Mouse (Mus musculus) forebrain, embryonic 11.5 days (tissue): ENCODE measurements at regions not wholly inside any gene's neighbourhood (a gene's known extent, or its start where the extent isn't known, plus 50 kb on each side); places are given as distances from the start of the nearest gene placed in this dataset.

Experiments used
- ATAC-seq: fragments of 200-750 bp; cut with Nextera tagmentation; replicated peaks from 2 replicates; pipeline ENCODE4 v1.8.0; 2017; ENCODE audit warnings: moderate TSS enrichment; ENCODE audit not compliant: low FRiP score
- DNase-seq: peaks from one replicate; pipeline ENCODE4 v3.0.0-alpha.2; 2017; ENCODE audit warnings: low spot score
- H3K27ac ChIP-seq: fragments of 300-500 bp; sonication (generic); 2 replicates; pipeline ENCODE4 v1.5.1; 2014; ENCODE audit warnings: low read depth, low read length
- H3K27me3 ChIP-seq: fragments of 300-500 bp; sonication (generic); 2 replicates; pipeline ENCODE4 v1.6.1; 2014; ENCODE audit warnings: mild to moderate bottlenecking, low read length, mixed read lengths; ENCODE audit not compliant: control insufficient read depth, insufficient read depth
- H3K36me3 ChIP-seq: fragments of 300-500 bp; sonication (generic); 2 replicates; pipeline ENCODE4 v1.6.1; 2014; ENCODE audit warnings: mild to moderate bottlenecking, low read length, moderate library complexity, mixed read lengths; ENCODE audit not compliant: control insufficient read depth, insufficient read depth
- H3K4me1 ChIP-seq: fragments of 300-500 bp; sonication (generic); replicated peaks from 2 replicates; pipeline ENCODE4 v1.6.1; 2014; ENCODE audit warnings: low read length, mixed read lengths; ENCODE audit not compliant: control insufficient read depth, insufficient read depth
- H3K4me2 ChIP-seq: fragments of 300-500 bp; sonication (generic); 2 replicates; pipeline ENCODE4 v1.6.1; 2014; ENCODE audit warnings: low read depth, mild to moderate bottlenecking, low read length, moderate library complexity, mixed read lengths; ENCODE audit not compliant: severe bottlenecking
- H3K4me3 ChIP-seq: fragments of 300-500 bp; sonication (generic); 2 replicates; pipeline ENCODE4 v1.5.1; 2014; ENCODE audit warnings: low read depth, low read length
- H3K9ac ChIP-seq: fragments of 300-500 bp; sonication (generic); 2 replicates; pipeline ENCODE4 v1.6.1; 2014; ENCODE audit warnings: low read length
- H3K9me3 ChIP-seq: fragments of 300-500 bp; sonication (generic); 2 replicates; pipeline ENCODE4 v1.6.1; 2016; ENCODE audit warnings: low read length, mixed read lengths; ENCODE audit not compliant: control insufficient read depth
- WGBS: fragments of 180-500 bp; shearing (Covaris S2); extraction: QIAGEN DNeasy Blood & Tissue Kit; methylation state at CpG from one replicate; pipeline ENCODE4 v1.1.7; 2014; 5-methylcytosine and 5-hydroxymethylcytosine counted together

DNA sequence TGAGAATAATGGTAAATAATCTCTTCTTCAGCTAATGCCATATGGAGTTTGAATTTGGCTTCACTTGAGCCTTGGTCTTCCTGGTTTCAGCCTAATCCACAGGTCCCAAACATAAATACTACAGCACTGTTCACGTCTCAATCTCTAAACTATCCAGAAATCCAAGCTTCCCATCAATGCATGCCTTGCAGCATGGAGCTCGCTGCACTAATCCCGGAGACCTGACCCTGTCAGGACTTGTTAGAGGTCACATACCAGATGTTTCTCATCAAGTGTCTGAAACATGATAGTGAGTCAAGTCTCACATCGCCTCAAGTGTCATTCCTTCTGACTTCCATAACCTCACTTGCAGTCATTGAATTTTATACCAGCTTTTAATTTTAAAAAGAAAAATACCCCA is 1082.9 kb upstream of the Cited2 start:
- WGBS: 59% methylated on average over 4 of the region's 4 CpGs
- H3K36me3 ChIP-seq: no peaks in the 10 kb centered on the region
- H3K9me3 ChIP-seq: no peaks in the 10 kb centered on the region
- no peak overlapping the region for H3K4me2 ChIP-seq
- no peaks in the 10 kb centered on the region for H3K4me1 ChIP-seq
- no peak for DNase-seq
- no peak overlapping the region for H3K4me3 ChIP-seq
- no peaks in the 10 kb centered on the region for H3K27me3 ChIP-seq
- no peak overlapping the region for H3K9ac ChIP-seq
- no peak for ATAC-seq
- no peak overlapping the region for H3K27ac ChIP-seq

DNA sequence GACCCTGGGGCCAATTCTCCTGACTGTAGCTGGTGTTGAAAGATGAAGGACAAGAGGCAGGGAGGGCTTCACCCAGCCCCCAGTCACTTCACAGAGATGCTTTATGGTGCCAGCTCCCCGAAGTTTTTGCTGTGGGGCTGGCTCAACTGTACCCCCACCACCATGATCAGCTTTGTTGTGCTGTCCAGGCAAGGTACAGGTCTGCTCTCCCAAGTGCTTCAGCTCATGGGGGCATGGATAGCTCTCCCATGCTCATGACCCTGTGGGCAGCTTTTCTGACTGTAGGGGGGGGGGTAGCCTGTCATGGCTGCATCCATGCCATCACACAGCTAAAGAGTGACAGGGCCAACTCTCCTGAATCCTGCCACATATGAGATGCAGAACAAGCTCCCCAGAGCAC is 1072.9 kb upstream of the Cited2 start:
- no peak overlapping the region for H3K9ac ChIP-seq
- WGBS: 63% methylated on average over 1 of the region's 1 CpGs
- no peak overlapping the region for H3K27ac ChIP-seq
- DNase-seq (no peak), ATAC-seq (peak; percentile 46; the same call in 1 of the 2 replicates)
- no peak overlapping the region for H3K4me2 ChIP-seq
- H3K4me3 ChIP-seq: no peak overlapping the region
- H3K9me3 ChIP-seq: no peaks in the 10 kb centered on the region
- H3K4me1 ChIP-seq: no peaks in the 10 kb centered on the region
- H3K27me3 ChIP-seq: no peaks in the 10 kb centered on the region
- no peaks in the 10 kb centered on the region for H3K36me3 ChIP-seq

DNA sequence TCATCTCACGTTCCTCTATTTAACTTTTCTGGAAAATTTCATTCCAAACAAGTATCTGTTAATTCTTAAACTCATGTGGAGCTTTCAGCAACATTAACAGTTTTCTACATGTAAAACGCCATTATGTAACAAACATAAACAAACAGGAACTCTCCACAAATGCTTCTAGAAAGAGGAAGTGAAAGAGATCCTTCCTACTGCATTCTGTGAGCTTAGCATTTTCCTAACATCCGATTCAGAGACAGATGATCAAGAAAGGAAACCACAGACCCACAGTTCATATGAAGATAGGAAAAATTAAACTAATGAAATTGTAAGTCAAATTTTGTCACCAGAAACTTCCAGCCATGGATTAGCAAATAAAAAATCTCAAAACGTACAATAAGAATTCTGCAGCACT is 1070.6 kb upstream of the Cited2 start:
- ATAC-seq: no peak

DNA sequence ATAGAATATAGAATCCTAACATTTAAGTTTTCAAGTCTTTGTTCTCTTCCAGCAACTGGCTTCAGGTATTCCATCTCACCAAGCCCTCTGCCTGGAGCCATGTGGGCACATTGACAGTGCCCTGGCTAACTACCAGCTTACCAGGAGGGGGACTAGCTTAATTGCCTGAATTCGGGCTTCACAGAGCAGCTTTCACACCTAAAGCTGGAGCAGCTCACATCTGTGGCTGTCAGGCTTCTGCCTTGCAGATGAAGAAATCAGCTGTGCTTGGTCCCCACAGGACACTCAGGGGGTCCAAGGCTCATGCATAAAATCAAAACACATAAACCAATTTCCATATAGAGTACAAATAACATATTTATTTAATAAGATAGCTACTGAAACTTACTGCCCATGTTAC is 1058.5 kb upstream of the Cited2 start:
- H3K4me2 ChIP-seq: no peak overlapping the region
- WGBS: 48% methylated on average over 1 of the region's 1 CpGs
- no peaks in the 10 kb centered on the region for H3K9me3 ChIP-seq
- H3K4me3 ChIP-seq: no peak overlapping the region
- peak; percentile 66; the same call in 1 of the 2 replicates for ATAC-seq
- no peaks in the 10 kb centered on the region for H3K27me3 ChIP-seq
- H3K36me3 ChIP-seq: no peaks in the 10 kb centered on the region
- no peak for DNase-seq
- no peak overlapping the region for H3K9ac ChIP-seq
- H3K4me1 ChIP-seq: no peaks in the 10 kb centered on the region
- no peak overlapping the region for H3K27ac ChIP-seq

More for the DNA sequence above, 1070.6 kb upstream of the Cited2 start:
- Histone ChIP-seq H3K4me2 (no peak overlapping the region), H3K27me3 (no peaks in the 10 kb centered on the region), H3K36me3 (no peaks in the 10 kb centered on the region), H3K4me1 (no peaks in the 10 kb centered on the region), H3K27ac (no peak overlapping the region), H3K4me3 (no peak overlapping the region), H3K9ac (no peak overlapping the region), H3K9me3 (no peaks in the 10 kb centered on the region)
- no peak for DNase-seq
- WGBS: 85% methylated on average over 4 of the region's 4 CpGs

DNA sequence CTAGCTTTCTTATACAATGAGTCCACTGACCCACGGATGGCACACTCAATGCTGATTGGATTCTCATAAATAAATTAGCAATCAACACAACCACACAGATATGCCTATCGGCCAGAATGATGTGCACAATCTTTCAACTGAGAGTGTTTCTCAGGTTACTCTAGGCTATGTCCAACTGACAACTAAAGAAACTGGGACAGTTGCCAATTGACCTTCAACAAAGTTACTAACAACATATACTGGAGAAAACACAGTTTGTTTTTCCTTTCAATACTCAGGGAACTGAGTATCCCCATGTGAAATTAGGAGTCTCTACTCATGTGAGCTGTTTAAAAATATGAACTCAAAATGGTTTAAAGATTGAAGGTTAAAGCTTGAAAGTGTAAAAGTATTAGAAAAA is 1052.7 kb upstream of the Cited2 start:
- no peaks in the 10 kb centered on the region for H3K36me3 ChIP-seq
- no peak overlapping the region for H3K9ac ChIP-seq
- no peaks in the 10 kb centered on the region for H3K9me3 ChIP-seq
- H3K27me3 ChIP-seq: no peaks in the 10 kb centered on the region
- no peak overlapping the region for H3K4me2 ChIP-seq
- no peak overlapping the region for H3K27ac ChIP-seq
- H3K4me3 ChIP-seq: no peak overlapping the region
- DNase-seq (no peak), ATAC-seq (no peak)
- WGBS: 71% methylated on average over 2 of the region's 2 CpGs
- no peaks in the 10 kb centered on the region for H3K4me1 ChIP-seq

DNA sequence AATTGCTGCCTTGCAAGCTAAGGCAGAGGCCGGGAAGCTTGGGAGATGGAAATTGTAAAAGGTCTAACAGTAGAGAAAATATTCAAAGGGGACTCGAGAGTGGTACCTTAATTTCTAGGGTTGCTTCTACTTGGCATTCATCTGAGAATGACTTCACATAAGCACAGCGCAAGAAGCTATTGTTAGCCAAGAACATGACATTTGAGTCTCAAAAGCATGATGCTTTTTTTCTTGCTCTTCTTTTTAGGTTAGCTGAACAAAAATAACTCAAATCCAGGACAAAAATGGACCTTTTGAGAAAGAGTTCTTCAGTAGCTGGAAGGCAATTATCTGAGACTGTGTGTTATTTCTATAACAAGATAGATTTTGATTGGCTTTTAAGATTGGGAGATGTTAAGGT is 1042.0 kb upstream of the Cited2 start:
- no peak overlapping the region for H3K27ac ChIP-seq
- ATAC-seq: no peak
- H3K36me3 ChIP-seq: no peaks in the 10 kb centered on the region
- H3K4me3 ChIP-seq: no peak overlapping the region
- H3K4me2 ChIP-seq: no peak overlapping the region
- H3K9ac ChIP-seq: no peak overlapping the region
- no peaks in the 10 kb centered on the region for H3K27me3 ChIP-seq
- WGBS: 76% methylated on average over 3 of the region's 3 CpGs
- H3K4me1 ChIP-seq: no peaks in the 10 kb centered on the region
- H3K9me3 ChIP-seq: no peaks in the 10 kb centered on the region
- no peak for DNase-seq

DNA sequence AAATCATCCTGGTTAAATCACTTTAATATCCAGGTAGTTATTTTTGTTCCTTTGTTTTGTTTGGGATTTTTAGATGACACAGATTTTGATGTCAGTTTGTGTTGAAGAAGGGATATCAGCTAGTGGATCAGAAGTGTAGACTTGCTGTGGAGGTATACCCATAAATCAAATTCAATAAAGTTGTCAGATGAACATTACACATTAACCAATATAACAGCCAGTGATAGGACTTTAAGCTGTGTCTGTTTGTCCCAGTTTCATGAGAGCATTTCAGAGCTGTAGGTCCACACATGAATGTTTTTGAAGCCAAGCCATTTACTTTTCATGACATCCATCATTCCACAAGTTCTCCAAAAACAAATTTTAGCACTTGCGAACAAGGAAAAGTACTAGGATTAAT is 1037.7 kb upstream of the Cited2 start:
- WGBS: 98% methylated on average over 1 of the region's 1 CpGs

DNA sequence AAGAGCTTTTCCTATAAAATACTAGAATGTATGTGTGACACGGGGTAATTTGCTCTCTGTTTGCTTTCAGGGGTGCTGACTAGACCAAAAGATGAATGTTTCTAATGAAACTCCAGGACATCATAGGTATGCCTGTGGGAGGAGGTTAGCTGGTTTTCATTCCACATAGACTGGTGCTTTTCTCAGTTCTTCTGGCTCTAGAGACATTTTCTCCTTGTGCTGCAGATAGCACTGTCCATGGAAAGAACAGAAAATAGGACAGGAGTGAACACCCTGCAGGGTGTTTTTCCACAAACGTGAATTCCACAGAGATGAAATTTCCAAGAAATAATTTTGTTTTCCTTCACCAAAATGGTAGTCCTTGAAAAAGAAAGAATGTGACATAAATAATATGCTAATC is 1016.0 kb upstream of the Cited2 start:
- Histone ChIP-seq H3K9ac (no peak overlapping the region), H3K36me3 (no peaks in the 10 kb centered on the region), H3K4me2 (no peak overlapping the region), H3K9me3 (no peaks in the 10 kb centered on the region), H3K27me3 (no peaks in the 10 kb centered on the region), H3K27ac (no peak overlapping the region), H3K4me3 (no peak overlapping the region), H3K4me1 (no peaks in the 10 kb centered on the region)
- no peak for DNase-seq
- no peak for ATAC-seq
- WGBS: 76% methylated on average over 2 of the region's 2 CpGs

More for the DNA sequence above, 1037.7 kb upstream of the Cited2 start:
- Histone ChIP-seq H3K4me1 (no peaks in the 10 kb centered on the region), H3K27ac (no peak overlapping the region), H3K9me3 (no peaks in the 10 kb centered on the region), H3K36me3 (no peaks in the 10 kb centered on the region), H3K4me2 (no peak overlapping the region), H3K4me3 (no peak overlapping the region), H3K27me3 (no peaks in the 10 kb centered on the region), H3K9ac (no peak overlapping the region)
- ATAC-seq (no peak), DNase-seq (no peak)

DNA sequence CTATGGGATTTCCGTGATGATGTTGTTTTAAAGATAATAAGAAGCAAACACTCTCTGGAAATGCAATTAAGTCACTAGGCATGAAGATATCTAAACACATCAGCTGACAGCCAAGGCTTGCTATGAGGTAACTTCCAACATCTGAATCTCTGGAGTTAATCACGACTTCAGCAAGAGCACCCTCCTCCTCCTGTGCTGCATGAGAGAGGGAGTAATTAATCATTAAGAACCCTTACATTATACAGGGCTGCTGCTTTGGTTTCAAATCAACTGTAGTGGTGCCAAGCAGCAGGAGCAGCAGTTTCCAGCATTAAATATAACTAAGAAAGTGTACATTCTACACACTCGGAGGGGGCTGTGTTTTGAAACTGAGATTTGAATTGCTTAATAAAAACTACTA is 1009.9 kb upstream of the Cited2 start:
- no peak for ATAC-seq
- H3K4me2 ChIP-seq: no peak overlapping the region
- no peaks in the 10 kb centered on the region for H3K9me3 ChIP-seq
- 76% methylated on average over 3 of the region's 3 CpGs for WGBS
- no peaks in the 10 kb centered on the region for H3K4me1 ChIP-seq
- no peak overlapping the region for H3K4me3 ChIP-seq
- H3K36me3 ChIP-seq: no peaks in the 10 kb centered on the region
- H3K9ac ChIP-seq: no peak overlapping the region
- DNase-seq: no peak
- H3K27ac ChIP-seq: no peak overlapping the region
- H3K27me3 ChIP-seq: no peaks in the 10 kb centered on the region
